Mouse (Mus musculus) neutrophil, adult 5-6 weeks (primary cell): Measurements from ENCODE around the gene Ap2m1. TPM values are rescaled to one million over a fixed set of nuclear protein-coding genes. Genes with fewer than 3 reads are reported as not detected.

Experiments used
- ATAC-seq: fragments of 151-379, 151-347 bp; 2 replicates; pipeline ENCODE4 v1.8.0; 2017; ENCODE audit warnings: mild to moderate bottlenecking, moderate TSS enrichment; ENCODE audit not compliant: insufficient number of reproducible peaks, poor library complexity, low FRiP score, severe bottlenecking; ENCODE audit errors: extremely low read depth
- total RNA-seq: library from RNA; stranded (forward); fragments of 200-1000 nt; gene quantifications from 2 replicates; pipeline ENCODE4 v1.2.3, GENCODE M21; 2017

The Ap2m1 gene
- total RNA-seq, 1 experiment from 2014 or later = 176 TPM

GRCm38 (mm10) chr16:20523886-20524285 is 11.4 kb upstream of the Ap2m1 start:
- ATAC-seq = no peak

DNA sequence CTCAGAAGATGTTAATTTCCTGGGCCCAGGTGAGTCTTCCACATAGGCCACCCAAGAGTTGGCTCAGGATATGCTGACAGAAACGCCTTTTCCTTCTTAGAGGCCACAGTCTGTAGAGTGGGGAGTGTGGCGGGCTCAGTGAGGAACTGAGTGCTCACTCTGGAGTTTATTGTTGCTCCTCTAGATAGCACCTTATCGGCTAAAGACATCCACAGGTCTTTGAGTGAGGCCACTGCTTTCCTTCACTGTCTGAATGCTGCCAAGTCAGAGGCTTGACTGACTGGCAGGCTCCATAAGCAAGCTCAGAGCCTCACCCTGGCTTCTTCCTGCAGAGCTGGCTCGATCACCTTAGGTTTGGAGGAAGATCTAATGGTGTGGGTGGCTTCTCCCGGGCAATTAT is 6.5 kb upstream of the Ap2m1 start:
- no peak for ATAC-seq

GRCm38 (mm10) chr16:20529375-20529774 is 5.9 kb upstream of the Ap2m1 start:
- ATAC-seq = no peak

DNA sequence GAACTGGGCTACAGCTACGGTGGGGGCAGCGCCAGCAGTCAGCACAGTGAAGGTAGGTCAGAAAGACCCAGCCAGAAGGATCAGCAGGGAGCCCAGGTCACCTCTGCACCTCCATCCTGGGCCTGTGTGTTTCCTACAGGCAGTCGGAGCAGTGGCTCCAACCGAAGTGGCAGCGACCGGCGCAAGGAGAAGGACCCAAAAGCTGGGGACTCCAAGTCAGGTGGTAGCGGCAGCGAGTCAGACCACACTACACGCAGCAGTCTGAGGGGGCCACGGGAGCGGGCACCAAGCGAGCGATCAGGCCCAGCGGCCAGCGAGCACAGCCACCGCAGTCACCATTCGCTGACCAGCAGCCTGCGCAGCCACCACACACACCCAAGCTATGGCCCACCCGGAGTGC is 4.3 kb upstream of the Ap2m1 start:
- ATAC-seq = no peak

GRCm38 (mm10) chr16:20534617-20535295 is 522 bp upstream of the Ap2m1 start:
- ATAC-seq = no peak

DNA sequence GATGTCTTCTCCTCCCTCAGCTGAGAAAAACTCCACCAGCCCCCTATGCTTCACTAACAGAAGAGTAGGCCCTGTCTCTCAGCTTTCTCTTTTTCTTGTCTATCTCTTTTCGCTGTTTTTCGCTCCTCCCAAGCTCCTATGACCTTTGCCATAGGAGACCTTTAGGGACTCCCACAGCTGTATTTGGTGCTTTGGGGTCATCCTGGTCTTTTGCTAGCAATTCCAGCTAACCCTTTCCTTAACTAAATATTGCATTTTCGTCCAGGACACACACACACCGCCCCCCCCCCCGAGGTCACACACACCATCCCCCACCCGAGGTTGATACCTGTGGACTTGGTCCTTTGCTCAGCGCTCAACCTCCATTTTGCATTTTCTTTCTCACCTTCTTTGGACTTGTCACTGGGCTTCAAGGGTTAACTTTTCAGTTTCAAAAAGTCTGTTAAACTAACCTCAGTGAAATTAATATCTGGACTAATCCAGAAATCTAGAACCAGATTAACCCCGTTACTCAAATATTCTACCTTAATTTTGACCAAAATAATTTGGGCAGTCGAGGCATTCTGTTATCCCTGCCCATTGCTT is 895 bp downstream of the Ap2m1 start:
- no peak for ATAC-seq

- no peak for ATAC-seq
Observed at GRCm38 (mm10) chr16:20537071-20537471, 1.8 kb downstream of the Ap2m1 start.

DNA sequence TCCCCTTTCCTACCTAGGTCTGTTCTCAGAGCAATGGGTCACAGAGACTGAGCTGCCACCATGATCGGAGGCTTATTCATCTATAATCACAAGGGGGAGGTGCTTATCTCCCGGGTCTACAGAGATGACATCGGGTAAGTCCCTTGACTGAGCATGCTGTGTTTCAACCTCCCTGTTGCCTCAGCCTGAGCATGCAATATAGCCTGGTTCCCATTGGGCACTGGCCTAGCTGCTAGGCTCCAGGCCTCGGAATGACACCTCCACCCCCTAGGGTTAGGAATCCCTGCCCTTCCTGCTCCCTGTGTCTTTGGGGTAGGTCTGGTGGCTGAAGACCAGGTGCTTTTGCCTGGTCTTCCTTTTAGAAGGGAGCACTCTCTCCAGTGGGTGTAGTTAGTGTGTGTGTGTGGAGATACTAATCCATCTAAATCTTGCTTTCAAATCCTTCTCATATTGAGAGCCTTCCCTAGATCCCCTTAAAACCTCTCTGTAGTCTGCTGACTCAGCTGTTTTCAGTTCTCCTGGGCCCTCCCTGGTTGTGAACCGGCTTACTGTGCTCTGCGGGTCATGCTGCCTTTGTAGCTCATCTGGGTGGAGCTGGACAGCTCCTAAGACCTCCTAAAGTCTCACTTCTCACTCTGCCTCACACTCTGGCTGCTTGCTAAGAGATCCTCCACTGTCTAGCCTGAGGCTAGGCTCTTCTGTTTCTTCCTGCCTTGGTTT is 2.5 kb downstream of the Ap2m1 start:
- ATAC-seq = no peak

DNA sequence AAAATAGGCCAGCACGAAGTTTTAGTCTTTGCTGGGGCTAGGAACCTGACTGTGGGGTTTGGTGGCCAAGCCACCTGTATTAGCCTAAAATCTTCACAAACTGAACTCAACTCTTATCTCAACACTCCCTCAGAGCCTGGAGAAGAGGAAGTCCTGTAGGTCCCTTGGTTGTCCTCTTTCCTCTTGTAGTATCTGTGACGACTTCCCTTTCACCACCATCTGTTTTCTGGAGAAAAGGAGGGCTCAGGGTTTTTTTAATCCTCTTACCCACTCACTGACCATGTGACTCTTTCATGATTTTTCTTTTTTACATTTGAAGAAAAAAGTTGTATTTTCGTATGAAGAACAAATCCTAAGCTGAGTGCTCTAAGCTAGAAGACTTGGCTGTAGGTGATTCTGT is 4.4 kb downstream of the Ap2m1 start:
- ATAC-seq = no peak

DNA sequence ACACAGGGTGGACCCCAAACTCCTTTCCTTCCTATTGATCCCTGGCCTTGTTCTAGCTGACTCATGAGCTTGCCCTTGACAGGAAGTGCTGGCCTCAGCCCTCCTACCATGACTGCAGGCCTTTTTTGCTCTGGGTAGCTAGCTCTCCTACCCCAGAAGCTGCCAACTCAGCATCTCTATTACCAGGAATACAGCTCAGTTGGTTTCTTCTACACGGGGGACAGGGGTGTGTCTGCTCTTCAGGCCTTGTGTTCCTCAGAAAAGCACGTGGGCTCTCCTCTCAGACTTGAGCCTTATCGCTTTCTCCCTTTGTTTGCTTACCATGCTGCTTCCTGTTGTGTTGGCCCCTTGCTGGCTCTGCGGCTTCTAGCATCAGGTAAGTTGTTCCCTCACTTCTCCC is 5.2 kb downstream of the Ap2m1 start:
- no peak for ATAC-seq

DNA sequence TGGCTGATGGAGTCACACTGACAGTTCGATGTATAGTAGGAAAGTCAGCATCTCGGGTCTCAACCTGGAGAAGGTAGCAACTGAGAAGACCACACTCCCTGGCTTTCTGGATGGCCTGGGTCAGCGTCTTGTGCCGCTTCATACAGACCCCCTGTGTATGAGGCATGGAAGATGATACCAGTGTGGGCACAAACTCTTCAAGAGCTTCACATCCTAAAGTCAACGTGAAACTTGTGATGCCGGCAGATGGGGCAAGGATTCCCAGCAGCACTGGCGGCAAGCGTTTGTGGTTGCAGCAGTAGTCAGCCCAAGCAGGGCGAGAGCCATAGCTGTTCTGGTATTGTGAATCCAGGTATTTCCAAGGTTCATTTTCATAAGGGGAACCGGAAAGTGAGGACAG is 10.4 kb downstream of the Ap2m1 start:
- no peak for ATAC-seq

DNA sequence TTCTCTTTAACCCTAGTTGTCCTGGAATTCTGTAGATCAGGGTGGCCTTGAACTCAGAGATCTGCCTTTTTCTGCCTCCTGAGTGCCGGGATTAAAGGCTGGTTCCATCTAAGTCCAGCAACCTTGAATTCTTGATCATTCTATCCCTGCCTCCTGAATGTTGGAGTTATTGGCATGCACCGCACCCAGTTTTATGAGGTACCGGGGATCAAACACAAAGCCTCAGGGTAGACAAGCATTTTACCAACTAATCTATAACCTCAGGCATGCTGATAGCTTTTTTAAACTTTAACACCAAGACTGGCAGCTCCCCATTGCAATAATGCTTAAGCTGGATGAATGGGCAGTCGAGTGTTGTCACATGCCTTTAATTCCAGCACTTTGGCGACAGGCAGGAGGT is 12.1 kb downstream of the Ap2m1 start:
- ATAC-seq = no peak

GRCm38 (mm10) chr16:20548096-20548948 is 13.0 kb downstream of the Ap2m1 start, which contains the start of gene Abcf3:
Gene Abcf3 (plus strand): TSS chr16:20548577.
- ATAC-seq = peak; percentile 99

GRCm38 (mm10) chr16:20549161-20549560 is 13.9 kb downstream of the Ap2m1 start:
- no peak for ATAC-seq

- ATAC-seq = no peak
Observed at GRCm38 (mm10) chr16:20551691-20552090, 16.4 kb downstream of the Ap2m1 start.

- no peak for ATAC-seq
Observed at GRCm38 (mm10) chr16:20552594-20552993, 17.3 kb downstream of the Ap2m1 start.

- ATAC-seq = no peak
Observed at GRCm38 (mm10) chr16:20555000-20555399, 19.7 kb downstream of the Ap2m1 start.

- no peak for ATAC-seq
Observed at GRCm38 (mm10) chr16:20557381-20557780, 22.1 kb downstream of the Ap2m1 start.

DNA sequence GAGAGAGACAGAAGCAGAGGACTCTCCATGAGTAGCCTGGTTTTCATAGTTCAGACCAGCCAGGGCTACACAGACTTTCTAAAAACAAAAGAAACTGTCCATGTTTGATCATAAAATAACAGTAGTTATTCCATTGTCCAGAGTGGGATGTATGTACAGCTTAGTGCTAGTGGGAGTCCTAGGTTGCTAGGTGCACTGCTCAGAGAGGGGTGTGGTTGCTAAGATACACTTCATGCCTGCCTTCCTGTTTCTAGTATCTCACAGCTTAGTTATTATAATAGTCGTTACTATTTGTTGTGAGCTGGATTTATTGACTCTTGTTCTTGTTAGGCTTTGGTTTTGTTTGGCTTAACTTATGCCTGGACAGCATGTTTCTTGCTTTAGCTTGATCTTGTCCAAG is 29.8 kb downstream of the Ap2m1 start:
- no peak for ATAC-seq
